Mouse (Mus musculus) neural tube, embryonic 11.5 days (tissue): Measurements from ENCODE around the gene Sqstm1. TPM values are rescaled to one million over a fixed set of nuclear protein-coding genes. Genes with fewer than 3 reads are reported as not detected.

Experiments
- ATAC-seq: fragments of 200-750 bp; cut with Nextera tagmentation; 2 replicates; pipeline ENCODE4 v1.8.0; 2017; ENCODE audit warnings: moderate number of reproducible peaks, mild to moderate bottlenecking, moderate TSS enrichment, moderate library complexity; ENCODE audit not compliant: insufficient read depth, low FRiP score, low TSS enrichment
- DNase-seq: peaks from one replicate; pipeline ENCODE4 v3.0.0-alpha.2; 2015; ENCODE audit warnings: low spot score
- H3K27ac ChIP-seq: fragments of 300-500 bp; sonication (generic); 2 replicates; pipeline ENCODE4 v1.5.1; 2014; ENCODE audit warnings: low read depth, mild to moderate bottlenecking, low read length
- H3K27me3 ChIP-seq: fragments of 300-500 bp; sonication (generic); 2 replicates; pipeline ENCODE4 v1.6.1; 2014; ENCODE audit warnings: mild to moderate bottlenecking, low read length, mixed read lengths; ENCODE audit not compliant: control insufficient read depth, insufficient read depth
- H3K36me3 ChIP-seq: fragments of 300-500 bp; sonication (generic); 2 replicates; pipeline ENCODE4 v1.6.1; 2014; ENCODE audit warnings: mild to moderate bottlenecking, low read length, moderate library complexity, mixed read lengths; ENCODE audit not compliant: control insufficient read depth, insufficient read depth
- H3K4me1 ChIP-seq: fragments of 300-500 bp; sonication (generic); 2 replicates; pipeline ENCODE4 v1.6.1; 2014; ENCODE audit warnings: low read length, mixed read lengths; ENCODE audit not compliant: control insufficient read depth, insufficient read depth
- H3K4me2 ChIP-seq: fragments of 300-500 bp; sonication (generic); 2 replicates; pipeline ENCODE4 v1.6.1; 2014; ENCODE audit warnings: low read depth, mild to moderate bottlenecking, moderate library complexity
- H3K4me3 ChIP-seq: fragments of 300-500 bp; sonication (generic); 2 replicates; pipeline ENCODE4 v1.5.1; 2014; ENCODE audit warnings: low read depth, low read length
- H3K9ac ChIP-seq: fragments of 300-500 bp; sonication (generic); 2 replicates; pipeline ENCODE4 v1.6.1; 2014; ENCODE audit warnings: mild to moderate bottlenecking, low read length
- H3K9me3 ChIP-seq: fragments of 300-500 bp; sonication (generic); 2 replicates; pipeline ENCODE4 v1.6.1; 2016; ENCODE audit warnings: low read length; ENCODE audit not compliant: control insufficient read depth
- WGBS: fragments of 180-500 bp; shearing (Covaris S2); extraction: QIAGEN DNeasy Blood & Tissue Kit; methylation state at CpG from one replicate; pipeline ENCODE4 v1.1.7; 2014; 5-methylcytosine and 5-hydroxymethylcytosine counted together
- polyA plus RNA-seq: library from polyadenylated mRNA; unstranded; fragments of >200 nt; fragmentation: Nextera tagmentation; extraction: Ambion mirVana; gene quantifications from 2 replicates; pipeline ENCODE4 v1.2.1, GENCODE M21; 2014

Gene Sqstm1
- polyA plus RNA-seq, 1 experiment from 2014 or later, result 210 TPM

GRCm38 (mm10) chr11:50233993-50234392 lies 23.4 kb upstream of the Sqstm1 start:
- H3K36me3 ChIP-seq, result peaks cover 4% of the 10 kb centered on the region; the same call in 1 of the 2 replicates
- no peak overlapping the region for H3K9ac ChIP-seq
- H3K27ac ChIP-seq, result no peak overlapping the region
- H3K9me3 ChIP-seq, result no peaks in the 10 kb centered on the region
- peaks cover 5% of the 10 kb centered on the region; the same call in 1 of the 2 replicates for H3K4me1 ChIP-seq
- DNase-seq (no peak), ATAC-seq (no peak)
- 83% methylated on average over 11 of the region's 11 CpGs for WGBS
- H3K4me3 ChIP-seq, result no peak overlapping the region
- H3K27me3 ChIP-seq, result peaks cover 18% of the 10 kb centered on the region
- H3K4me2 ChIP-seq, result no peak overlapping the region

DNA sequence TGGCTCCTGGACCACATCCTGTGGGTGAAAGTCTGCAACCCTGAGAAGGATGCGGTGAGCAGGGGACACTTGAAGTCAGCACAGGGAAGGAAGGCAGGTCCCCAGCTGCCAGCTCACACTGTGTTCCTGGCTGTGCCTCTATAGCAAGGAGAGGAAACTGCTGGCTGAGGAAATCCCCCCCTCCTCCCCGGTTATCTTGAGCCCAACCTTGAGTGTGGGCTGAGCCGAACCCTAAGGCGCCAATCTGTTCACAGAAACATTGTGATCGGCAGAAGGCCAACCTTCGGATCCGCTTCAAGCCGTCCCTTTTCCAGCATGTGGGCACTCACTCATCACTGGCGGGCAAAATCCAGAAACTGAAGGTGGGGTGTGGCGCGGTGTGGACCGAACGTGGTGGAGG lies 22.4 kb upstream of the Sqstm1 start:
- H3K4me3 ChIP-seq, result no peak overlapping the region
- H3K4me2 ChIP-seq, result no peak overlapping the region
- H3K4me1 ChIP-seq, result peaks cover 11% of the 10 kb centered on the region; the same call in 1 of the 2 replicates
- peaks cover 4% of the 10 kb centered on the region; the same call in 1 of the 2 replicates for H3K36me3 ChIP-seq
- H3K27ac ChIP-seq, result no peak overlapping the region
- ATAC-seq (no peak), DNase-seq (no peak)
- H3K27me3 ChIP-seq, result peaks cover 14% of the 10 kb centered on the region
- no peaks in the 10 kb centered on the region for H3K9me3 ChIP-seq
- WGBS, result 92% methylated on average over 13 of the region's 13 CpGs
- no peak overlapping the region for H3K9ac ChIP-seq

DNA sequence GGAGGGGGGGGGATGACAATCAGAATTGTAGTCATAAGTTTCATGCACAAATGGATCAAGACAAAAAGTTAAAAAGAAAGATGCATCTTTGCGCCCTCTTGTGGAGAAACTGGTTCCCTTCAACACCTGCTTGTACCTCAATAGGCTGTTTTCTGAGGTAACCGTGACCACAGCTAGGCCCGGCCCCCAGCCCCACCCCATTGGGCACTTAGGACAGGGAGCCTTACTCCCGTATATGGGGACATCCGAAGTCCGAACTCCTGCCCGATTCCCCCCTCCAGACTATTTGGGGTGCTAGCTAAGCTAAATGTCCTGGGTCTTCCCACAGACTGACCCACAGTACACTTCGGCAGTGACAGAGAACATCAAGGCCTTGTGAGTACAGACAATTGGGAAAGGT lies 20.8 kb upstream of the Sqstm1 start:
- H3K4me1 ChIP-seq, result peaks cover 12% of the 10 kb centered on the region
- ATAC-seq, result 0 out of 2 replicates have a peak, but pooled peaks have one; percentile 39
- peaks cover 4% of the 10 kb centered on the region; the same call in 1 of the 2 replicates for H3K36me3 ChIP-seq
- H3K9me3 ChIP-seq, result no peaks in the 10 kb centered on the region
- H3K9ac ChIP-seq, result no peak overlapping the region
- 19% methylated on average over 8 of the region's 8 CpGs for WGBS
- H3K27ac ChIP-seq, result no peak overlapping the region
- no peak overlapping the region; the same call in 1 of the 2 replicates for H3K4me2 ChIP-seq
- H3K27me3 ChIP-seq, result 0 out of 2 replicates have a peak, but pooled peaks cover 2% of the 10 kb centered on the region
- H3K4me3 ChIP-seq, result peak overlapping the region; percentile 14; the same call in 1 of the 2 replicates
- DNase-seq, result no peak

- H3K4me2 ChIP-seq, result peak overlapping the region; percentile 42
- no peak for DNase-seq
- no peak overlapping the region for H3K9ac ChIP-seq
- 20% methylated on average over 45 of the region's 45 CpGs for WGBS
- H3K9me3 ChIP-seq, result no peaks in the 10 kb centered on the region
- peak overlapping the region; percentile 14; the same call in 1 of the 2 replicates for H3K4me3 ChIP-seq
- 0 out of 2 replicates have a peak, but pooled peaks cover 2% of the 10 kb centered on the region for H3K27me3 ChIP-seq
- H3K4me1 ChIP-seq, result peaks cover 16% of the 10 kb centered on the region
- no peak for ATAC-seq
- H3K27ac ChIP-seq, result no peak overlapping the region
- H3K36me3 ChIP-seq, result peaks cover 4% of the 10 kb centered on the region; the same call in 1 of the 2 replicates
Observed at GRCm38 (mm10) chr11:50230481-50231304, 20.1 kb upstream of the Sqstm1 start.

DNA sequence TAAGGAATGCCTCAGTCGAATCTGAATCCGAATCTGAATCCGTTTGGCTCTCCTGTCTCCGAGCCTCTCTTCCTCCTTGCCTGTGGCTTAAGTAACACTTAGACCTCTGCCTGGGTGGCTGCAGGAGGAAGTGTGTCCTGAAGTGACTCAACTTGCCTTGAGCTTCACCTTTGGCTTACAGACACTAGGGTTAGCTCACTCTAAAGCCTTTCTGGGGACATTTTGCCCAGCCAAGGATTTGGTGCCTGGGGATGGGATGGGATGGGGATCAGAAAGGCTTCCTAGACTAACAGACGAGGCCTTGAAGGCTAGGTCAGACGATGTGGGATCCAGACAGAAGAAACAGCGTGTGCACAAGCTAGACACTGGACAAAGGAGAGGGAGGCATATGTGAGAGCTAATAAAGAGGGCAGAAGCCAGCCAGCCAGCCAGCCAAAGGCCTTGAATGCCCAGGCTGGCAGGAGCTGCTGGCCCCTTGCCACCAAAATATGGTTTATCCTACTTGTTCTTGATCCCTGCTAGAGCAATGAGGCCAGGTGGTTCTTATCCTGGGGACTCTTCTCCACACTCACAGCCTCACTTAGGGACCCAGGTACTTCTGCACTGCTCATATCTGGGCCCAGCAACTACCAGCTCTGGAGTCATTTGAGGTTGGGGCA lies 18.8 kb upstream of the Sqstm1 start:
- DNase-seq, result no peak
- 0 out of 2 replicates have a peak, but pooled peaks cover 2% of the 10 kb centered on the region for H3K27me3 ChIP-seq
- no peak overlapping the region for H3K9ac ChIP-seq
- no peak for ATAC-seq
- H3K4me3 ChIP-seq, result no peak overlapping the region
- H3K9me3 ChIP-seq, result no peaks in the 10 kb centered on the region
- WGBS, result 51% methylated on average over 7 of the region's 7 CpGs
- H3K36me3 ChIP-seq, result peaks cover 2% of the 10 kb centered on the region; the same call in 1 of the 2 replicates
- H3K27ac ChIP-seq, result no peak overlapping the region
- no peak overlapping the region for H3K4me2 ChIP-seq
- H3K4me1 ChIP-seq, result peaks cover 16% of the 10 kb centered on the region

- Histone ChIP-seq H3K9me3 (no peaks in the 10 kb centered on the region), H3K27ac (no peak overlapping the region), H3K36me3 (peaks cover 2% of the 10 kb centered on the region; the same call in 1 of the 2 replicates), H3K9ac (no peak overlapping the region), H3K4me1 (peaks cover 19% of the 10 kb centered on the region), H3K27me3 (0 out of 2 replicates have a peak, but pooled peaks cover 2% of the 10 kb centered on the region), H3K4me2 (no peak overlapping the region; the same call in 1 of the 2 replicates), H3K4me3 (no peak overlapping the region)
- WGBS, result 22% methylated on average over 3 of the region's 3 CpGs
- no peak for DNase-seq
- no peak for ATAC-seq
Observed at GRCm38 (mm10) chr11:50228772-50229171, 18.1 kb upstream of the Sqstm1 start.

DNA sequence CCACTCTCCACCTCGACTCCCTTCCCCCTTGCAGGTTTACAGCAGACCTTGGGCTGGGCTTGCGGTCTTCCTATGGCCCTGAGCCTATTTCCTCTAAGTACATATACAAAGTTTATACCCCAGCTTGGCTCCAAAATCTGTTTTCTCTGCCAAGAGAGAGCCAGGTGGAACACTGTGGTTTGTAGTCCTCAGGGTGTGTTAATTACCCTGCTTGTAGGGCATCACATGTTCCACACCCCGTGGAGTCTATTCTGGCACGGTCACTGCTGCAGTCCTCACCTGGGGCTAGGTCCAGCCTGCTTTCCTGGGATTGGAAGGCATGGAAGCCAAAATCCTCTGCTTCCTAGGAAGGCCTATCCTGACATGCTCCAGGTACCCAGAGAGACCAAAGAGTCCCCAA lies 17.1 kb upstream of the Sqstm1 start:
- DNase-seq, result no peak
- H3K27ac ChIP-seq, result no peak overlapping the region
- ATAC-seq, result no peak
- 0 out of 2 replicates have a peak, but pooled peaks cover 2% of the 10 kb centered on the region for H3K27me3 ChIP-seq
- WGBS, result 92% methylated on average over 4 of the region's 4 CpGs
- no peaks in the 10 kb centered on the region for H3K9me3 ChIP-seq
- H3K4me3 ChIP-seq, result no peak overlapping the region
- peaks cover 19% of the 10 kb centered on the region for H3K4me1 ChIP-seq
- H3K9ac ChIP-seq, result no peak overlapping the region
- no peak overlapping the region for H3K4me2 ChIP-seq
- no peaks in the 10 kb centered on the region; the same call in 1 of the 2 replicates for H3K36me3 ChIP-seq

DNA sequence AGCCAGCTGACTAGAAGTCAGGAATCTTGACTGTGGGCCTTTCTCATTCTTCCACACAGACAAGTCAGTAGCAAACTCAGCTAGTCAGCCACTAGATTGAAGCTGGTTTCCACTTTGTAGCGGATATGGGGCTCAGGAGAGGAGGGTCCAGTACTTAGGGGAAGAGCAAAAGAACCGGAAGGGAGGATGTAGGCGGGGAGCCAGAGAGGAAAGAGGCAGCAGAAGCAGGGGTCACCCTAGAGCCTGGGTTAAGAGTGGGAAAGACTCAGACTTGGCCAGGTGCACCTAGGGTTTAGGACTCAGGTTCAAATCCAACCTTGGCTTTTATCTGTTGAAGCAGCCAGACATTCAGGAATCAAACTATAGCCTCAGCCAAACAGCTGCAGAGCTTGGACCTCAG lies 16.6 kb upstream of the Sqstm1 start:
- Histone ChIP-seq H3K27me3 (0 out of 2 replicates have a peak, but pooled peaks cover 2% of the 10 kb centered on the region), H3K9me3 (no peaks in the 10 kb centered on the region), H3K4me2 (no peak overlapping the region), H3K4me1 (peaks cover 19% of the 10 kb centered on the region), H3K27ac (no peak overlapping the region), H3K9ac (no peak overlapping the region), H3K36me3 (no peaks in the 10 kb centered on the region; the same call in 1 of the 2 replicates), H3K4me3 (peak overlapping the region; percentile 4; the same call in 1 of the 2 replicates)
- DNase-seq (no peak), ATAC-seq (no peak)
- 75% methylated on average over 3 of the region's 3 CpGs for WGBS
